Mouse (Mus musculus) neutrophil, adult 5-6 weeks (primary cell): ENCODE measurements around the gene Tgtp1. TPM values are rescaled to one million over a fixed set of nuclear protein-coding genes. Genes with fewer than 3 reads are reported as not detected.
"Not testable (repeated sequence)": the region's sequence is repeated elsewhere in the genome, so short reads cannot be mapped to it uniquely, and the experiment has no call there.

Experiments
- ATAC-seq: fragments of 151-379, 151-347 bp; 2 replicates; pipeline ENCODE4 v1.8.0; 2017; ENCODE audit warnings: mild to moderate bottlenecking, moderate TSS enrichment; ENCODE audit not compliant: insufficient number of reproducible peaks, poor library complexity, low FRiP score, severe bottlenecking; ENCODE audit errors: extremely low read depth
- total RNA-seq: library from RNA; stranded (forward); fragments of 200-1000 nt; gene quantifications from 2 replicates; pipeline ENCODE4 v1.2.3, GENCODE M21; 2017

Gene Tgtp1
- total RNA-seq: 8.7 and 11.8 TPM in 2 replicates

GRCm38 (mm10) chr11:48994018-48994417 lies at the start of gene Tgtp1:
TSS of gene Tgtp1 (minus strand) at chr11:48994172.
- ATAC-seq: not testable (repeated sequence)

- not testable (repeated sequence) for ATAC-seq
These were observed 18.1 kb upstream of the Tgtp1 start for GRCm38 (mm10) chr11:49012074-49012473.

GRCm38 (mm10) chr11:49006785-49007184 lies 12.8 kb upstream of the Tgtp1 start:
- not testable (repeated sequence) for ATAC-seq

- ATAC-seq: not testable (repeated sequence)
These were observed 12.3 kb upstream of the Tgtp1 start for GRCm38 (mm10) chr11:49006317-49006716.

- not testable (repeated sequence) for ATAC-seq
These were observed 6.4 kb upstream of the Tgtp1 start for GRCm38 (mm10) chr11:49000411-49000810.

GRCm38 (mm10) chr11:48993296-48993695 lies 676 bp downstream of the Tgtp1 start:
- not testable (repeated sequence) for ATAC-seq

- not testable (repeated sequence) for ATAC-seq
These were observed 2.0 kb downstream of the Tgtp1 start, which contains the start of gene Gm12185 for GRCm38 (mm10) chr11:48991740-48992520. TSS of gene Gm12185 (minus strand) at chr11:48992226.

GRCm38 (mm10) chr11:48989981-48990380 lies 4.0 kb downstream of the Tgtp1 start:
- peak; percentile 37; the same call in 1 of the 2 replicates for ATAC-seq

- peak; percentile 72 for ATAC-seq
These were observed 5.8 kb downstream of the Tgtp1 start for GRCm38 (mm10) chr11:48988219-48988618.

GRCm38 (mm10) chr11:48982848-48983247 lies 11.1 kb downstream of the Tgtp1 start:
- not testable (repeated sequence) for ATAC-seq

- ATAC-seq: peak; percentile 49; the same call in 1 of the 2 replicates
These were observed 13.9 kb downstream of the Tgtp1 start for GRCm38 (mm10) chr11:48980052-48980451.

- ATAC-seq: peak; percentile 69
These were observed 14.7 kb downstream of the Tgtp1 start, which contains the start of gene 9930111J21Rik1 for GRCm38 (mm10) chr11:48979251-48979650. TSS of gene 9930111J21Rik1 (minus strand) at chr11:48979398.

- ATAC-seq: peak; percentile 68
These were observed 15.6 kb downstream of the Tgtp1 start, which contains the start of gene Olfr56 for GRCm38 (mm10) chr11:48978240-48978939. TSS of gene Olfr56 (plus strand) at chr11:48978889.

- ATAC-seq: not testable (repeated sequence)
These were observed 19.3 kb downstream of the Tgtp1 start for GRCm38 (mm10) chr11:48974686-48975085.

GRCm38 (mm10) chr11:48946090-48946489 lies 47.9 kb downstream of the Tgtp1 start, which contains the start of gene Psme2b:
TSS of gene Psme2b (minus strand) at chr11:48946190.
- not testable (repeated sequence) for ATAC-seq

GRCm38 (mm10) chr11:48939286-48939685 lies 54.7 kb downstream of the Tgtp1 start:
- not testable (repeated sequence) for ATAC-seq
